Mouse (Mus musculus) ES-E14 (cell line): ENCODE results near the gene Pop5.

Experiments
- CHD2 ChIP-seq: IDR thresholded peaks from 2 replicates; pipeline ENCODE4 v1.6.1; 2014; ENCODE audit warnings: mild to moderate bottlenecking, low read depth, low read length, inconsistent platforms
- MAFK ChIP-seq: IDR thresholded peaks from 2 replicates; pipeline ENCODE4 v1.6.1; 2014; ENCODE audit warnings: mild to moderate bottlenecking, low read depth, low read length, inconsistent platforms; ENCODE audit not compliant: insufficient read depth
- ZC3H11A ChIP-seq: IDR thresholded peaks from 2 replicates; pipeline ENCODE4 v1.6.1; 2012; ENCODE audit warnings: low read depth, mild to moderate bottlenecking, inconsistent platforms, low read length, borderline replicate concordance
- ZNF384 ChIP-seq: IDR thresholded peaks from 2 replicates; pipeline ENCODE4 v1.6.1; 2012; ENCODE audit warnings: low read depth, low read length, inconsistent platforms

- TF ChIP-seq ZC3H11A (no peak), CHD2 (no peak), MAFK (no peak), ZNF384 (no peak)
These were observed 38.0 kb downstream of the Pop5 start for GRCm38 (mm10) chr5:115273549-115274135.
